Mouse (Mus musculus) megakaryocyte, embryonic 14.5 days (primary cell): ENCODE results near the gene 1700037H04Rik. TPM values are rescaled to one million over a fixed set of nuclear protein-coding genes. Genes with fewer than 3 reads are reported as not detected.
A peak's percentile ranks its signal among the peaks of the same experiment; 100 is the strongest.

Experiments used
- H3K27me3 ChIP-seq: replicated peaks from 2 replicates; pipeline ENCODE3; 2012; ENCODE audit warnings: inconsistent platforms
- H3K36me3 ChIP-seq: replicated peaks from 2 replicates; pipeline ENCODE3; 2012; ENCODE audit warnings: low read length, inconsistent platforms, mixed read lengths
- H3K4me1 ChIP-seq: 2 replicates; pipeline ENCODE4 v1.6.1; 2012; ENCODE audit warnings: inconsistent platforms
- H3K4me3 ChIP-seq: replicated peaks from 2 replicates; pipeline ENCODE3; 2012; ENCODE audit warnings: moderate library complexity, mild to moderate bottlenecking, inconsistent platforms
- H3K9me3 ChIP-seq: 2 replicates; pipeline ENCODE4 v1.6.1; 2012; ENCODE audit warnings: inconsistent platforms
- FLI1 ChIP-seq: IDR thresholded peaks from 2 replicates; pipeline ENCODE4 v1.6.1; 2012; ENCODE audit warnings: low read length, inconsistent platforms, mixed read lengths
- GATA1 ChIP-seq: IDR thresholded peaks from 3 replicates; pipeline ENCODE4 v1.6.1; 2012; ENCODE audit warnings: mixed read lengths, low read length, inconsistent platforms, borderline replicate concordance
- polyA plus RNA-seq: library from polyadenylated mRNA; stranded (reverse); fragments of >175 nt; gene quantifications from 2 replicates; pipeline ENCODE4 v1.2.3, GENCODE M21; 2012; ENCODE audit warnings: low replicate concordance; ENCODE audit not compliant: insufficient read depth

1700037H04Rik gene
- polyA plus RNA-seq, 1 experiment: 322 TPM

DNA sequence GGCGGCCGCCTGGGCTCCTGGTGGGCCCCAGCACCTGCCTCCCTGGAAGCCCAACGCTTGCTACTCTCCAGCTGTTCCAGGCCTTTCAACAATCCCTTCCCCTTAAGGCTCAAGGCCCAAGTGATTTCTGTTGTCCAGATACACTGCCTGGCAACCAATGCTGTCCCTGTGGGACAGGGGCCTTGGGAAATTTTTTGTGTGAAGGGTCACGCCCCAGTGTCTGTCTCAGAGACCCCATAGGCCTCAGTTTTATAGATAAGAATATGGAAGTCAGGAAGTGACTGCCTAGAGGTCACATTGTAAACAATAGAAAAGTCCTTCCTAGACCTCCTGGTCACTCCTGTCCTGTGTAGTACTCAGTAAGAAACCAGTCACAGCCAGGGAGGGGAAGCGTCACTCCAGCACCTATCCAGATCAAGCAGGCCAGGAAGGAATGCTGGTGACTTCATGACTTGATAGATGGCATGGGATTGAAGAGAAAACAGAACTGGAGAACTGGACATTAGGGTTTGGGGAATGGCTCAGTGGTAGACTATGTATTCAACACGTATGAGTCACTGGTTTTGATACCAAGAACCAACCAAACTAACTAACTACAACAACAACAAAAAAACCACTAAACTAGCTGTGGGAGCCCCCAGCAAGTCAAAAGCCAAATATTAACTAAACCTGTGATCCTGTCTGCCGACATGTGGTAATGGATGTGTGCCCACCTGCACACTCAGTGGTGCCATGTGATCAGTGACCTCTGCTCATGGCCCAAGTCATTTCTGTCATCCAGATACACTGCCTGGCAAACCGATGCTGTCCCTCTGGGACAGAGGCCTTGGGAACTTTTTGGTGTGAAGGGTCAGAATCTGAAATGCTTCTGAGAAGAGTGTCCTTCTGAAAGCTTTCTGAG lies 11.3 kb downstream of the 1700037H04Rik start:
- peaks cover 98% of the 10 kb centered on the region for H3K36me3 ChIP-seq
- peaks cover 2% of the 10 kb centered on the region for H3K27me3 ChIP-seq
- peaks cover 47% of the 10 kb centered on the region for H3K4me1 ChIP-seq
- TF ChIP-seq FLI1 (no peak), GATA1 (no peak)
- H3K9me3 ChIP-seq: no peaks in the 10 kb centered on the region
- H3K4me3 ChIP-seq: no peak overlapping the region

DNA sequence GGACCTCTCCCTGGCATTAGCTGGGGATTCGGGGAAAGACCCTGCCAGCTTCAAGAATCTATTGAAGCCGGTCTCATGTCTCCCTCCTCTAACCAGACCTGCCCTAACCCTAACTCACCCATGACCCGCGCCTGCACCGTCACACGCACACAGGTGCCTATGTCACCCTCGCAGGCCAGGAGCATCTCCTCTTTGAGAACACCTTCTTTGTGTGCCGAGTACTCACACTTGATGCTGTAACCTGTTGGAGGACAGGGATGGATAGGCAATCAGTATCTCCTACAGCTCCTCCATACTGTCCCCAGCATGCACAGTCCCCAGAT lies 12.9 kb downstream of the 1700037H04Rik start:
- Histone ChIP-seq H3K9me3 (no peaks in the 10 kb centered on the region), H3K4me1 (peaks cover 46% of the 10 kb centered on the region), H3K27me3 (peaks cover 2% of the 10 kb centered on the region), H3K36me3 (peaks cover 94% of the 10 kb centered on the region), H3K4me3 (no peak overlapping the region)
- no peak for TF ChIP-seq FLI1
- TF ChIP-seq GATA1: no peak

DNA sequence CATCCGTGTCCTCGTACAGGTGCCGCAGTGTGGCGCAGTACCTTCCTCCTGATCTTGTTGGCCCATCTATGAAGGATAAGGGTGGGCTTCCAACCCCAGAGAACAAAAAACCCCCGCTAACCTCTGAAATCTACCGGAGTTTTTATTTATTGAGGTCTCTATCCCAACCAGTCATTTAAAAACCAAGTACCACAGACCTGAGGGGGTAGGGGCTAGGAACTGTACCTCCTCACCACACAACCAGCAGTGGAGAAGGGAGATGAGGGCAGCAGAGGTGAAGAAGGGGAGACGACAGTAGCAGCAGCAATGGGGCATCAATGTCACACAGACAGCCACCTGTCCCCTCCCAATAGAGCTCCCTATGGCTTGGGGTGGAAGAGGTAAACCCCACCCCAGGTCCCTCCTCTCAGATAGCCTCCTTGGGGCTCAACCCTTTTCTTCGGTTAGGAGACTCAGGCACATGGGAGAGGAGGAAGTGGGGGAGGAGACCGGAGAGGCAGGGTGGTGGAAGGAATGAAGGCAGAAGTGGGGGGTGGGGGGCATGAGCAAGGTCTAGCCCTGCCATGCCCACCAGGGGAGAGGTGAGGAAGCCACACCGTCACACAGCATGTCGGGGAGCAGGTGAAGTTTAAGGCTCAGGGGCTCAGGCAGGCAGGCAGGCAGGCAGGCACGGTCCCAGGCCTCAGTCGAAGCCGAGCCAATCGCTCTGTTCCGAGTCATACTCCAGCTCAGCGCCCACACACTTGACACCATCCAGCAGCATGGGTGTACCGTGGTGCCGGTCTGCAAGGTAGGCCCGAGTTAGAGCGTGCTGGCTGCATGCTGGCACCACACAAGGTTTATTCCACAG lies 13.5 kb downstream of the 1700037H04Rik start:
- peaks cover 6% of the 10 kb centered on the region for H3K27me3 ChIP-seq
- H3K9me3 ChIP-seq: no peaks in the 10 kb centered on the region
- peaks cover 47% of the 10 kb centered on the region for H3K4me1 ChIP-seq
- TF ChIP-seq GATA1 (no peak), FLI1 (no peak)
- H3K36me3 ChIP-seq: peaks cover 94% of the 10 kb centered on the region
- peak overlapping the region; percentile 7 for H3K4me3 ChIP-seq

DNA sequence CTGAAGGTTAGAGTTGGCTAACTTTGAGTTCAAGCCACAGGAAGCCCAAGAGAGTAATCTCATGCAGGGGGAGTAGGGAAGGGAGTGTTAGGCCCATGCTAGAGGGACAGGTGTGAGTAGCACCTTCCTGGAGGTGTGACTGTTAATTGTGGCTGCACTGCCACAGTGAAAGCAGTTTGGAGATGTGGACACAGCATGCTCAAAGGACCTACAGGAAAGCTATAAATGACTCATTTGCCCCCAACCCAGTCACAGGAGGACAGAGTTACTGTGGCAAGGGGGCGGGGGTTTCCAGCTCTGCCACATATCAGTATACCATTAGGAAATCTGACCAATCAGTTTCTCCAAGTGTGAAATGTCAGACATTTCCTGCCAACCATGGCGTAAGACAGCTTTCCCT lies 14.3 kb downstream of the 1700037H04Rik start:
- Histone ChIP-seq H3K36me3 (peaks cover 94% of the 10 kb centered on the region), H3K27me3 (peaks cover 14% of the 10 kb centered on the region), H3K9me3 (no peaks in the 10 kb centered on the region), H3K4me3 (no peak overlapping the region), H3K4me1 (peaks cover 51% of the 10 kb centered on the region)
- TF ChIP-seq FLI1 (no peak), GATA1 (no peak)

DNA sequence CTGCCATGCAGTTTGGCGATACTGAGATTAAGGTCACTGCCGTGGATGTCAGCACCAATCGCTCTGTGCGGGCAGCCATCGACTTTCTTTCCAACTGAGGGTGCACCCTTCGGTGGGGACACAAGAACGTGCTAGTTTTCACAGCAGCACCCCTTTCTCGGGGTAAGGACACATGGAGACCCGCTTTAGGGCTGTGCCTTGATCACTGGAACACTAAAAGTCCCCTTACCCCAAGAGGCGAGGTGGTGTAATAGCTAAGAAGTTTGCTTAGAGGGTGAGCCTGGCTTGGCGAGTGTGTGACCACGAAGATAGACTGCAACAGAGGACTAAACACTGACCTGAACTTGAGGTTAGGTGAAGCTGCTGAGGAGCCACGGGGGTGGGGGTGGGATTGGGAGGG lies 14.8 kb downstream of the 1700037H04Rik start:
- Histone ChIP-seq H3K9me3 (no peaks in the 10 kb centered on the region), H3K36me3 (peaks cover 90% of the 10 kb centered on the region), H3K27me3 (peaks cover 15% of the 10 kb centered on the region), H3K4me3 (no peak overlapping the region), H3K4me1 (peaks cover 55% of the 10 kb centered on the region)
- TF ChIP-seq FLI1 (no peak), GATA1 (no peak)

DNA sequence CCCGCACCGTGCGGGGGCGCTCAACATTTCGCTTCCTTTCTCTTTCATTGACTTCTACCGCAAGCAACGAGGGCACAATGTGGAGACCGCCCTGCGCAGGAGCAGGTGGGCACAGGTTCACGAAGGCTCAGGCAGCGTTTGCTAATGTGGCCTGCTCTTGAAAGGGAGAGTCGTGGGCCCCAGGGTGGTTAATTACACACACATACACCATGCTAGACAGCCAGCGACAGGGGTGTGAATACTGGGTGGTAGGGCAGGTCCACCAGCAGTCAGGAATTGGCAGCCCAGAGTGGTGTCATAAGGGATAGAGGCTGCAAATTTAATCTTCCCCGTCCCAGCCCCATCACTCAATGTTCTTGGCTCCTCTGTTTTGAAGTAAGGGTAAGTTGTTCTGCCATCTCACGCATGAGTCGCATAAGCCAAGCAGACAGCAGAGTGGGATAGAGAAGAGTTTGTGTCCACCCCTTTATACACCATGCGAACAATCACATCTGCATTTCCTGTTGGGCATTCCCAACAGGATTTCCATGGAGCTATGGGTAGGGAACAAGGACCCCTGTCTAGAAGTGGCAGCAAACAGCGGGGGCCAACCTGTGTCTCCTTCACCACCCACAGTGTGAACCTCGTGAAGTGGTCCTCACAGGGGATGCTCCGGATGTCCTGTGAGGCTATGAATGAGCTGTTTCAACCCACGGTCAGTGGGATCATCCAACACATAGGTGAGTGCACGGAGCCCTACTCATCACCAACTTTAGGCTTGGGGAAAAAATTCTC lies 16.7 kb downstream of the 1700037H04Rik start:
- no peak overlapping the region for H3K4me3 ChIP-seq
- H3K4me1 ChIP-seq: peaks cover 75% of the 10 kb centered on the region
- TF ChIP-seq FLI1 (no peak), GATA1 (no peak)
- H3K36me3 ChIP-seq: peaks cover 76% of the 10 kb centered on the region
- peaks cover 15% of the 10 kb centered on the region for H3K27me3 ChIP-seq
- no peaks in the 10 kb centered on the region for H3K9me3 ChIP-seq

DNA sequence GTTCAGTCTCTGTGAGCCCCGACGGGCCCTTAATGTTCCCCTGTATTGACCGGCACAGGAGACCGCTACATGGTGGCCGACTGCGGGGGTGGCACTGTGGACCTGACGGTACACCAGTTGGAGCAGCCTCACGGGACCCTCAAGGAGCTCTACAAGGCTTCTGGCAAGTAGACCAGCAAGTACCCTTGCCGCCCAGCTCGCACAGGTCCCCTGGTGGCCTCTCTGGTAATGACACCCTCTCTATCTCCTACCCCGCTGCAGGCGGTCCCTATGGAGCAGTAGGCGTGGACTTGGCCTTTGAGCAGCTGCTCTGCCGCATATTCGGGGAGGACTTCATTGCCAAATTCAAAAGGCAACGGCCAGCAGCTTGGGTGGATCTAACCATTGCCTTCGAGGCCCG lies 17.3 kb downstream of the 1700037H04Rik start:
- H3K4me1 ChIP-seq: peaks cover 81% of the 10 kb centered on the region
- H3K4me3 ChIP-seq: no peak overlapping the region
- peaks cover 71% of the 10 kb centered on the region for H3K36me3 ChIP-seq
- H3K27me3 ChIP-seq: peaks cover 15% of the 10 kb centered on the region
- no peak for TF ChIP-seq GATA1
- no peak for TF ChIP-seq FLI1
- H3K9me3 ChIP-seq: no peaks in the 10 kb centered on the region

DNA sequence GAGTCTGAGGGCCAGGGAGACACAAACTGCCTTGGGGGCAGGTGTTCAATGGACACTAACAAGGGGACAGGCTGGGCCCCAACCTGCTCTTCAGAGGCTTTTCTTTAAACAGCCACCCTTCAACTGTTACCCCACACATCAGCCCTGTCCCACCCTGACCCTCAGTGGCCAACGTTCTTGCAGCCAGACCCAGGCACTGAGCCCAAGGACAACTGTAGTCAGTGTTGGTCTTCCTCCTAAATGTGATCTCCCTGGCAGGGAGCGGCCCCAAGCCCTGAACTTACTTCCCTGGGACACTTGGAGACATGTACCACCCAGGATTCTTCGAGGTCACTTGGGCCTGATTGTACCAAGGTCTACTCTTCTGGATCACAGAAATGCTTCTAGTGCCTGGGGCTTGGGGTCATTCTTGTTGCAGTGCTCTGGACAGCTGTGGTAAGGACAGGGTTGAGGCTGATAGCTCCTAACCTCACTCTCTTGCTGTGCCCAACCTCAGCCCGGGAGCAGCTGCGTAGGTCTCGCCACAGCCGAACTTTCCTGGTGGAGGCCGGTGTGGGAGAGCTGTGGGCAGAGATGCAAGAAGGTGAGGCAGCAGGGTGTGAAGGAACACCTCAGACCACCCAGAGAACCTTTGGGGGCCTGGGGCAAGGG lies 18.4 kb downstream of the 1700037H04Rik start:
- Histone ChIP-seq H3K4me3 (no peak overlapping the region), H3K27me3 (peaks cover 15% of the 10 kb centered on the region), H3K4me1 (peaks cover 85% of the 10 kb centered on the region), H3K9me3 (no peaks in the 10 kb centered on the region), H3K36me3 (peaks cover 61% of the 10 kb centered on the region)
- no peak for TF ChIP-seq GATA1
- TF ChIP-seq FLI1: no peak

DNA sequence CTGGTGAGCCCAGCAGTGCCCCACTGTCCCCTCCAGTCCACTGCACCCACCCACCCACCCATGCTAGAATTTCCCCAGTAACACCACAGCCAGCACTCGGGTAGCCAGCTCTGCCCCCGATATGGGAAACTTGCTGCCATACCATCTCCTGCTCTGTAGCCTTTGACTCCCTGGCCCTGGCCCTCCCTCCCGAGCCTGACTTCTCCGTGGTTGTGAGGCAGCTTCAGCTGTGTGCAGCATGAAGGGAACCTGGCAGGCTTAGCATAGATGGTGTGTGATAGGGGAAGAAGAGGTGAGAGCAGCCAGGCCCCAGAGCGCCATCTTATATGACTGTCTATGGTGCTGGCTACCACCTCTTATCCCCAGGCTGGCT lies 19.4 kb downstream of the 1700037H04Rik start:
- peaks cover 87% of the 10 kb centered on the region for H3K4me1 ChIP-seq
- H3K4me3 ChIP-seq: no peak overlapping the region
- no peak for TF ChIP-seq FLI1
- TF ChIP-seq GATA1: no peak
- H3K27me3 ChIP-seq: peaks cover 15% of the 10 kb centered on the region
- peaks cover 51% of the 10 kb centered on the region for H3K36me3 ChIP-seq
- no peaks in the 10 kb centered on the region for H3K9me3 ChIP-seq
